Mouse (Mus musculus): ENCODE results near the gene Fam83f. TPM values are rescaled to one million over a fixed set of nuclear protein-coding genes. Genes with fewer than 3 reads are reported as not detected.

Gene Fam83f
- polyA plus RNA-seq, 1 experiment from 2014 or later = 0.37 TPM

GRCm38 (mm10) chr15:80679515-80680215 is 8.0 kb downstream of the Fam83f start:
- no peak overlapping the region for H3K4me3 ChIP-seq
- H3K4me1 ChIP-seq = peaks cover 43% of the 10 kb centered on the region
- H3K27me3 ChIP-seq (ENCODE audit: poor library complexity, severe bottlenecking) = peaks cover 15% of the 10 kb centered on the region
- DNase-seq (ENCODE audit: extremely low spot score, low spot score) = no peak
- 53% methylated on average over 8 of the region's 8 CpGs for WGBS
- no peaks in the 10 kb centered on the region for H3K9me3 ChIP-seq
- H3K36me3 ChIP-seq (replicated peaks) = no peaks in the 10 kb centered on the region
- H3K27ac ChIP-seq = peak overlapping the region; percentile 56; the same call in 1 of the 2 replicates

GRCm38 (mm10) chr15:80680347-80681030 is 8.8 kb downstream of the Fam83f start:
- 77% methylated on average over 7 of the region's 7 CpGs for whole genome bisulfite sequencing
- no peak for DNase-seq (ENCODE audit: extremely low spot score, low spot score)

GRCm38 (mm10) chr15:80681466-80681881 is 9.8 kb downstream of the Fam83f start:
- Histone ChIP-seq H3K9me3 (no peaks in the 10 kb centered on the region), H3K36me3 (replicated peaks) (no peaks in the 10 kb centered on the region), H3K4me1 (peaks cover 61% of the 10 kb centered on the region), H3K4me3 (no peak overlapping the region), H3K27ac (peak overlapping the region; percentile 40; the same call in 1 of the 2 replicates), H3K27me3 (ENCODE audit: poor library complexity, severe bottlenecking) (peaks cover 7% of the 10 kb centered on the region; the same call in 1 of the 2 replicates)
- WGBS = 85% methylated on average over 4 of the region's 4 CpGs
- DNase-seq (ENCODE audit: extremely low spot score, low spot score) = no peak

More at GRCm38 (mm10) chr15:80680347-80681030, 8.8 kb downstream of the Fam83f start:
- no peaks in the 10 kb centered on the region for H3K36me3 ChIP-seq (replicated peaks)
- H3K9me3 ChIP-seq = no peaks in the 10 kb centered on the region
- no peak overlapping the region for H3K4me3 ChIP-seq
- peaks cover 7% of the 10 kb centered on the region; the same call in 1 of the 2 replicates for H3K27me3 ChIP-seq (ENCODE audit: poor library complexity, severe bottlenecking)
- H3K4me1 ChIP-seq = peaks cover 52% of the 10 kb centered on the region
- H3K27ac ChIP-seq = peak overlapping the region; percentile 9

- peaks cover 10% of the 10 kb centered on the region; the same call in 1 of the 2 replicates for H3K27me3 ChIP-seq (ENCODE audit: poor library complexity, severe bottlenecking)
- no peak overlapping the region for H3K4me3 ChIP-seq
- no peaks in the 10 kb centered on the region for H3K36me3 ChIP-seq (replicated peaks)
- 91% methylated on average over 8 of the region's 8 CpGs for WGBS
- H3K9me3 ChIP-seq = no peaks in the 10 kb centered on the region
- no peak for DNase-seq (ENCODE audit: extremely low spot score, low spot score)
- peak overlapping the region; percentile 5; the same call in 1 of the 2 replicates for H3K27ac ChIP-seq
- peaks cover 62% of the 10 kb centered on the region for H3K4me1 ChIP-seq
These were observed 10.7 kb downstream of the Fam83f start for GRCm38 (mm10) chr15:80682343-80682742.

- Histone ChIP-seq H3K36me3 (replicated peaks) (no peaks in the 10 kb centered on the region), H3K27ac (0 out of 2 replicates have a peak overlapping the region, but pooled peaks have one; percentile 54), H3K4me3 (no peak overlapping the region), H3K9me3 (no peaks in the 10 kb centered on the region), H3K27me3 (ENCODE audit: poor library complexity, severe bottlenecking) (peaks cover 10% of the 10 kb centered on the region; the same call in 1 of the 2 replicates), H3K4me1 (peaks cover 62% of the 10 kb centered on the region)
- no peak for DNase-seq (ENCODE audit: extremely low spot score, low spot score)
- WGBS = 86% methylated on average over 6 of the region's 6 CpGs
These were observed 11.5 kb downstream of the Fam83f start for GRCm38 (mm10) chr15:80683151-80683550.

- H3K4me1 ChIP-seq = peaks cover 62% of the 10 kb centered on the region
These were observed 12.3 kb downstream of the Fam83f start for GRCm38 (mm10) chr15:80683990-80684389.

GRCm38 (mm10) chr15:80684786-80685602 is 13.3 kb downstream of the Fam83f start:
- H3K4me3 ChIP-seq = no peak overlapping the region
- WGBS = 20% methylated on average over 8 of the region's 8 CpGs
- peaks cover 5% of the 10 kb centered on the region; the same call in 1 of the 2 replicates for H3K27me3 ChIP-seq (ENCODE audit: poor library complexity, severe bottlenecking)
- peak overlapping the region; percentile 54; the same call in 1 of the 2 replicates for H3K27ac ChIP-seq
- peaks cover 53% of the 10 kb centered on the region for H3K4me1 ChIP-seq
- H3K9me3 ChIP-seq = no peaks in the 10 kb centered on the region
- no peaks in the 10 kb centered on the region for H3K36me3 ChIP-seq (replicated peaks)
- DNase-seq (ENCODE audit: extremely low spot score, low spot score) = no peak

More at GRCm38 (mm10) chr15:80683990-80684389, 12.3 kb downstream of the Fam83f start:
- no peak overlapping the region for H3K4me3 ChIP-seq
- no peaks in the 10 kb centered on the region for H3K9me3 ChIP-seq
- DNase-seq (ENCODE audit: extremely low spot score, low spot score) = no peak
- H3K36me3 ChIP-seq (replicated peaks) = no peaks in the 10 kb centered on the region
- 57% methylated on average over 3 of the region's 3 CpGs for WGBS
- H3K27me3 ChIP-seq (ENCODE audit: poor library complexity, severe bottlenecking) = peaks cover 10% of the 10 kb centered on the region; the same call in 1 of the 2 replicates
- peak overlapping the region; percentile 54 for H3K27ac ChIP-seq

- peak overlapping the region; percentile 51; the same call in 1 of the 2 replicates for H3K27ac ChIP-seq
- H3K27me3 ChIP-seq (ENCODE audit: poor library complexity, severe bottlenecking) = peaks cover 3% of the 10 kb centered on the region; the same call in 1 of the 2 replicates
- 44% methylated on average over 7 of the region's 7 CpGs for WGBS
- H3K4me1 ChIP-seq = peaks cover 49% of the 10 kb centered on the region
- no peaks in the 10 kb centered on the region for H3K36me3 ChIP-seq (replicated peaks)
- H3K9me3 ChIP-seq = no peaks in the 10 kb centered on the region
- no peak overlapping the region for H3K4me3 ChIP-seq
- DNase-seq (ENCODE audit: extremely low spot score, low spot score) = no peak
These were observed 13.9 kb downstream of the Fam83f start for GRCm38 (mm10) chr15:80685603-80685895.

- WGBS = 85% methylated on average over 7 of the region's 7 CpGs
These were observed 16.9 kb downstream of the Fam83f start for GRCm38 (mm10) chr15:80688536-80688935.

GRCm38 (mm10) chr15:80693492-80693891 is 21.8 kb downstream of the Fam83f start:
- Histone ChIP-seq H3K9me3 (no peaks in the 10 kb centered on the region), H3K27ac (peak overlapping the region; percentile 58; the same call in 1 of the 2 replicates), H3K27me3 (ENCODE audit: poor library complexity, severe bottlenecking) (0 out of 2 replicates have a peak, but pooled peaks cover 8% of the 10 kb centered on the region), H3K4me1 (peaks cover 28% of the 10 kb centered on the region), H3K4me3 (no peak overlapping the region), H3K36me3 (replicated peaks) (no peaks in the 10 kb centered on the region)
- 23% methylated on average over 3 of the region's 3 CpGs for WGBS
- no peak for DNase-seq (ENCODE audit: extremely low spot score, low spot score)

More at GRCm38 (mm10) chr15:80688536-80688935, 16.9 kb downstream of the Fam83f start:
- Histone ChIP-seq H3K27ac (no peak overlapping the region), H3K36me3 (replicated peaks) (no peaks in the 10 kb centered on the region), H3K4me1 (peaks cover 40% of the 10 kb centered on the region), H3K9me3 (no peaks in the 10 kb centered on the region), H3K27me3 (ENCODE audit: poor library complexity, severe bottlenecking) (0 out of 2 replicates have a peak, but pooled peaks cover 11% of the 10 kb centered on the region), H3K4me3 (no peak overlapping the region)
- DNase-seq (ENCODE audit: extremely low spot score, low spot score) = no peak

- Histone ChIP-seq H3K9me3 (no peaks in the 10 kb centered on the region), H3K27ac (0 out of 2 replicates have a peak overlapping the region, but pooled peaks have one; percentile 32), H3K36me3 (replicated peaks) (no peaks in the 10 kb centered on the region), H3K4me3 (no peak overlapping the region), H3K27me3 (ENCODE audit: poor library complexity, severe bottlenecking) (0 out of 2 replicates have a peak, but pooled peaks cover 8% of the 10 kb centered on the region), H3K4me1 (peaks cover 28% of the 10 kb centered on the region)
- peak; percentile 60 for DNase-seq (ENCODE audit: extremely low spot score, low spot score)
- 26% methylated on average over 11 of the region's 11 CpGs for WGBS
These were observed 22.7 kb downstream of the Fam83f start for GRCm38 (mm10) chr15:80694125-80694910.

Data from forebrain, embryonic 10.5 days (tissue).